10 mouse cellular contexts compared by ENCODE assay signal in genomic region chr15:86478685-86479502, GRCm38 (mm10).
DNase-seq lines count a peak whose midpoint lies in the region; ATAC-seq and TF ChIP-seq lines count a peak whose summit lies in the region.
"Had no signal": no experiment of that assay in that cellular context is flagged by ENCODE, and none has a peak within 500 bp of the region (broad histone marks: within the 10 kb centered on the region; RNA-seq: fewer than 3 reads in every experiment).

No protein-coding gene starts in this region.

- no peaks in the 10 kb centered on the region for H3K4me1 ChIP-seq in MEL (ENCODE audit: control insufficient read depth in 1 of 2, insufficient read depth in 2 of 2, low read length in 2 of 2)
- peaks cover 15% of the 10 kb centered on the region; the same call in 1 of the 2 replicates for H3K4me1 ChIP-seq in heart, postnatal 0 days (ENCODE audit: control insufficient read depth, insufficient read depth)
- H3K4me1 ChIP-seq in midbrain, embryonic 10.5 days, result peaks cover 51% of the 10 kb centered on the region

- no peaks in the 10 kb centered on the region for H3K36me3 ChIP-seq in MEL (ENCODE audit: control insufficient read depth in 1 of 2, insufficient read depth in 2 of 2, low read length in 2 of 2)
- no peaks in the 10 kb centered on the region for H3K36me3 ChIP-seq in heart, postnatal 0 days (replicated peaks; ENCODE audit: control insufficient read depth, insufficient read depth, low read length)
- H3K36me3 ChIP-seq in midbrain, embryonic 10.5 days, result no peaks in the 10 kb centered on the region
- H3K36me3 ChIP-seq: heart, embryonic 13.5 days; lung, embryonic 15.5 days had no signal

- peak; percentile 31 to 35; a peak in 1 of 4 replicates for TF ChIP-seq EP300 in MEL (IDR thresholded peaks at IDR 0.05; ENCODE audit: low read depth in 1 of 2, low read length in 2 of 2)
- no peak for TF ChIP-seq EP300 in heart, postnatal 0 days (IDR thresholded peaks at IDR 0.05; ENCODE audit: low read depth)

- TF ChIP-seq RAD21 in MEL (IDR thresholded peaks at IDR 0.05; ENCODE audit: low read depth, low read length), result no peak

- peak; percentile 41; the same call in 1 of the 2 replicates for ATAC-seq in heart, postnatal 0 days (ENCODE audit: insufficient read depth, low read depth)
- no peak for ATAC-seq in monocyte, adult 5-6 weeks (replicated peaks; ENCODE audit: insufficient number of reproducible peaks, low FRiP score, low TSS enrichment, poor library complexity, severe bottlenecking)

- H3K27ac ChIP-seq in MEL (ENCODE audit: control insufficient read depth, low read depth, low read length), result no peak overlapping the region
- 0 out of 2 replicates have a peak overlapping the region, but pooled peaks have one; percentile 36 for H3K27ac ChIP-seq in heart, postnatal 0 days (ENCODE audit: low read depth)
- peak overlapping the region; percentile 69 for H3K27ac ChIP-seq in midbrain, embryonic 10.5 days (replicated peaks)
- H3K27ac ChIP-seq: heart, embryonic 13.5 days; lung, embryonic 15.5 days had no signal

- no peaks in the 10 kb centered on the region for H3K27me3 ChIP-seq in MEL (ENCODE audit: control insufficient read depth in 1 of 2, insufficient read depth in 2 of 2, low read length in 2 of 2)
- no peaks in the 10 kb centered on the region for H3K27me3 ChIP-seq in heart, postnatal 0 days (ENCODE audit: control insufficient read depth, insufficient read depth, low read length)
- no peaks in the 10 kb centered on the region for H3K27me3 ChIP-seq in midbrain, embryonic 10.5 days (ENCODE audit: low read depth, poor library complexity, severe bottlenecking)
- H3K27me3 ChIP-seq: lung, embryonic 15.5 days had no signal

- no peak for TF ChIP-seq POLR2A in MEL (IDR thresholded peaks at IDR 0.05; ENCODE audit: control insufficient read depth in 1 of 2, insufficient read depth in 1 of 2, low read depth in 1 of 2, low read length in 2 of 2, poor library complexity in 1 of 2)

- no peaks in the 10 kb centered on the region for H3K79me2 ChIP-seq in MEL (ENCODE audit: control insufficient read depth, insufficient read depth, low read length, poor library complexity)

- no peak for TF ChIP-seq CTCF in MEL (IDR thresholded peaks at IDR 0.05 in 2 of 3, conservative IDR thresholded peaks at IDR 0.05 in 1 of 3; ENCODE audit: control insufficient read depth in 1 of 3, insufficient read depth in 1 of 3, low read depth in 2 of 3, low read length in 3 of 3, poor library complexity in 1 of 3, severe bottlenecking in 1 of 3)
- TF ChIP-seq CTCF in heart, postnatal 0 days (IDR thresholded peaks at IDR 0.05; ENCODE audit: low read depth), result no peak

- H3K9ac ChIP-seq in MEL (ENCODE audit: control insufficient read depth, low read depth, low read length, poor library complexity, severe bottlenecking), result no peak overlapping the region
- H3K9ac ChIP-seq in heart, postnatal 0 days (replicated peaks; ENCODE audit: low read depth, low read length), result no peak overlapping the region
- H3K9ac ChIP-seq: heart, embryonic 13.5 days; lung, embryonic 15.5 days had no signal

- H3K4me2 ChIP-seq in heart, postnatal 0 days (ENCODE audit: low read depth, low read length), result no peak overlapping the region
- H3K4me2 ChIP-seq: heart, embryonic 13.5 days; lung, embryonic 15.5 days had no signal

- DNase-seq in adrenal gland, postnatal 14 days, result peak; percentile 9
- DNase-seq in adrenal gland, postnatal 4 days (ENCODE audit: low spot score in 2 of 2), result no peak
- peak; percentile 32 for DNase-seq in MEL (ENCODE audit: low read depth, low spot score)
- DNase-seq in heart, postnatal 0 days (ENCODE audit: low spot score), result peak; percentile 27
- DNase-seq in midbrain, embryonic 10.5 days (ENCODE audit: low spot score), result peak; percentile 29
- DNase-seq in right cerebral cortex, adult 18-20 months, result no peak
- no peak for DNase-seq in gastrocnemius, adult 18-20 months (ENCODE audit: low spot score)

- whole genome bisulfite sequencing in heart, postnatal 0 days, result 46% methylated on average over 13 of the region's 13 CpGs
- WGBS in midbrain, embryonic 10.5 days, result 67% methylated on average over 13 of the region's 13 CpGs

- no peak overlapping the region for H3K4me3 ChIP-seq in MEL (ENCODE audit: control insufficient read depth in 1 of 2, insufficient read depth in 1 of 2, low read depth in 2 of 2, low read length in 2 of 2)
- H3K4me3 ChIP-seq in heart, postnatal 0 days (ENCODE audit: low read depth, low read length), result no peak overlapping the region
- no peak overlapping the region for H3K4me3 ChIP-seq in midbrain, embryonic 10.5 days
- H3K4me3 ChIP-seq: heart, embryonic 13.5 days; lung, embryonic 15.5 days had no signal

- H3K9me3 ChIP-seq in MEL (replicated peaks; ENCODE audit: insufficient read depth, low read length), result no peaks in the 10 kb centered on the region
- H3K9me3 ChIP-seq in heart, postnatal 0 days (replicated peaks; ENCODE audit: control insufficient read depth, low read length), result no peaks in the 10 kb centered on the region
- no peaks in the 10 kb centered on the region for H3K9me3 ChIP-seq in midbrain, embryonic 10.5 days (replicated peaks)
- H3K9me3 ChIP-seq: heart, embryonic 13.5 days; lung, embryonic 15.5 days had no signal

TF ChIP-seq in MEL, 35 proteins besides CTCF, POLR2A, EP300 and RAD21:
- TF ChIP-seq BHLHE40 (IDR thresholded peaks at IDR 0.05; ENCODE audit: borderline replicate concordance, low read depth, low read length) (no peak), MAX (IDR thresholded peaks at IDR 0.05; ENCODE audit: low read length) (no peak), RCOR1 (IDR thresholded peaks at IDR 0.05; ENCODE audit: low read depth, low read length) (peak; percentile 46; the same call in 1 of the 2 replicates), ZKSCAN1 (IDR thresholded peaks at IDR 0.05; ENCODE audit: low read depth, low read length) (no peak), TCF12 (IDR thresholded peaks at IDR 0.05; ENCODE audit: low read depth, low read length) (0 out of 2 replicates have a peak, but pooled peaks have one; percentile 39)

Comparison
In these comparisons a context has a peak if more than half of its experiments do, and no peak if none do; other contexts are left out.
1. DNase-seq: peak in adrenal gland, postnatal 14 days (single experiment), MEL (single experiment), heart, postnatal 0 days (single experiment) and midbrain, embryonic 10.5 days (single experiment); none in adrenal gland, postnatal 4 days (0 of 2), right cerebral cortex, adult 18-20 months (single experiment) and gastrocnemius, adult 18-20 months (single experiment).